Mouse (Mus musculus) ES-E14 (cell line): ENCODE data around the gene Tef. TPM values are rescaled to one million over a fixed set of nuclear protein-coding genes. Genes with fewer than 3 reads are reported as not detected.

Source experiments
- DNase-seq: peaks from one replicate; pipeline ENCODE4 v3.0.0-alpha.2; 2013; ENCODE audit warnings: low read depth, low spot score
- H3K27ac ChIP-seq: 2 replicates; pipeline ENCODE4 v1.5.1; 2012; ENCODE audit warnings: low read depth, mild to moderate bottlenecking, low read length, moderate library complexity, mixed read lengths; ENCODE audit not compliant: poor library complexity, insufficient read depth, severe bottlenecking
- H3K36me3 ChIP-seq: 2 replicates; pipeline ENCODE4 v1.6.1; 2012; ENCODE audit warnings: mild to moderate bottlenecking, low read length, moderate library complexity, mixed read lengths; ENCODE audit not compliant: control insufficient read depth, poor library complexity, insufficient read depth, severe bottlenecking
- H3K4me1 ChIP-seq, 2 experiments: fragments of 150-350 bp in 1 of 2; sonication (generic) in 1 of 2; 2 replicates each; pipeline ENCODE4 v1.6.1; 2012; ENCODE audit warnings: low read length in 2 of 2, mild to moderate bottlenecking in 1 of 2, mixed read lengths in 1 of 2; ENCODE audit not compliant: control insufficient read depth in 2 of 2, insufficient read depth in 2 of 2, poor library complexity in 1 of 2
- H3K4me3 ChIP-seq, 2 experiments: fragments of 150-350 bp in 1 of 2; sonication (generic) in 1 of 2; 2 replicates each; pipeline ENCODE4 v1.5.1; 2012; ENCODE audit warnings: low read length in 2 of 2, low read depth in 1 of 2, mild to moderate bottlenecking in 1 of 2, mixed read lengths in 1 of 2; ENCODE audit not compliant: insufficient read depth in 1 of 2, poor library complexity in 1 of 2, severe bottlenecking in 1 of 2
- H3K9ac ChIP-seq: 2 replicates; pipeline ENCODE4 v1.6.1; 2012; ENCODE audit warnings: low read depth, mild to moderate bottlenecking, low read length, mixed read lengths; ENCODE audit not compliant: poor library complexity, insufficient read depth, severe bottlenecking
- H3K9me3 ChIP-seq: fragments of 150-350 bp; sonication (generic); 2 replicates; pipeline ENCODE4 v1.6.1; 2012; ENCODE audit warnings: low read depth, mild to moderate bottlenecking, low read length; ENCODE audit not compliant: control insufficient read depth, insufficient read depth
- CHD2 ChIP-seq: IDR thresholded peaks from 2 replicates; pipeline ENCODE4 v1.6.1; 2014; ENCODE audit warnings: mild to moderate bottlenecking, low read depth, low read length, inconsistent platforms
- HCFC1 ChIP-seq: IDR thresholded peaks from 2 replicates; pipeline ENCODE4 v1.6.1; 2012; ENCODE audit warnings: low read length, inconsistent platforms, borderline replicate concordance; ENCODE audit not compliant: insufficient read depth
- MAFK ChIP-seq: IDR thresholded peaks from 2 replicates; pipeline ENCODE4 v1.6.1; 2014; ENCODE audit warnings: mild to moderate bottlenecking, low read depth, low read length, inconsistent platforms; ENCODE audit not compliant: insufficient read depth
- ZC3H11A ChIP-seq: IDR thresholded peaks from 2 replicates; pipeline ENCODE4 v1.6.1; 2012; ENCODE audit warnings: low read depth, mild to moderate bottlenecking, inconsistent platforms, low read length, borderline replicate concordance
- ZNF384 ChIP-seq: IDR thresholded peaks from 2 replicates; pipeline ENCODE4 v1.6.1; 2012; ENCODE audit warnings: low read depth, low read length, inconsistent platforms
- in situ Hi-C, 2 experiments: fragments of 600-800 bp; cut with MboI; formaldehyde crosslinking; loops; one replicate each; pipeline ENCODE4 v1.15.1; 2025; ENCODE audit warnings: low sequenced_read_pairs in 2 of 2, inconsistent platforms in 1 of 2; ENCODE audit not compliant: unreplicated experiment in 2 of 2
- total RNA-seq: library from RNA; depleted of rRNA; stranded (reverse); fragments of 300-350 nt; gene quantifications from 2 replicates; pipeline ENCODE4 v1.2.3, GENCODE M21; 2012

The Tef gene
- total RNA-seq, 1 experiment = 20.9 TPM

DNA sequence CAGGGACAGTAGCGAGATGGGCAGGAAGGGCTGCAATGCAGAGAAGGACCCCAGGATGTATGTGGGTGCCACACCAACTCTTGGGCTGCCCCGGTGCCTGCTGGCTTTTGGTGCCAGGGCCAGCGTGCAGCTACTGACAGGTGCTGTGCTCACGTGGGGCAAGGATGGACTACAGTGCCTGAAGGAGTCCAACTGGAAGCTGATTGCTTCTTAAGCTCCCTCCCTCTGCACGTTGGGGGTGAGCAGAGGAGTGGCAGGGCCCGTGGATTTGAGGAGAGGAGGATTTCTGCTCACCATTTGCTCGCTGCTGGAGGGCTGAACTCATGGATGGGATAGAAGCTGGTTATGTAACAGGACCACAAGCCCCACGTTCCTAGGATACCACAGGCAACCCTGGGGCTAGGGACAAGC, 725 bp downstream of the Tef start:
- Histone ChIP-seq H3K4me1 (peaks cover 0 to 7% of the 10 kb centered on the region in 2 experiments; a peak in 1 of 4 replicates), H3K36me3 (no peaks in the 10 kb centered on the region), H3K27ac (no peak overlapping the region), H3K9me3 (no peaks in the 10 kb centered on the region), H3K4me3 (no peak overlapping the region), H3K9ac (no peak overlapping the region)
- DNase-seq = no peak
- TF ChIP-seq MAFK = no peak
- TF ChIP-seq CHD2 = no peak
- no peak for TF ChIP-seq ZC3H11A
- TF ChIP-seq HCFC1 = no peak
- TF ChIP-seq ZNF384 = no peak
- in situ Hi-C loops = no loop called here

GRCm38 (mm10) chr15:81803425-81803951, 1.3 kb downstream of the Tef start:
- no peak for DNase-seq
- H3K9ac ChIP-seq = no peak overlapping the region
- H3K36me3 ChIP-seq = no peaks in the 10 kb centered on the region
- TF ChIP-seq MAFK = no peak
- no peak overlapping the region for H3K4me3 ChIP-seq
- H3K9me3 ChIP-seq = no peaks in the 10 kb centered on the region
- H3K27ac ChIP-seq = no peak overlapping the region
- in situ Hi-C loops = no loop called here
- H3K4me1 ChIP-seq = peaks cover 0 to 7% of the 10 kb centered on the region in 2 experiments; a peak in 1 of 4 replicates

GRCm38 (mm10) chr15:81804172-81804571, 2.0 kb downstream of the Tef start:
- Histone ChIP-seq H3K36me3 (no peaks in the 10 kb centered on the region), H3K4me1 (peaks cover 0 to 7% of the 10 kb centered on the region in 2 experiments; a peak in 1 of 4 replicates), H3K9ac (no peak overlapping the region), H3K9me3 (no peaks in the 10 kb centered on the region), H3K4me3 (no peak overlapping the region), H3K27ac (no peak overlapping the region)
- TF ChIP-seq CHD2 (no peak), ZNF384 (no peak), MAFK (no peak), HCFC1 (no peak), ZC3H11A (no peak)
- in situ Hi-C loops = no loop called here
- DNase-seq = no peak

GRCm38 (mm10) chr15:81804883-81805282, 2.7 kb downstream of the Tef start:
- Histone ChIP-seq H3K36me3 (no peaks in the 10 kb centered on the region), H3K4me1 (peaks cover 0 to 8% of the 10 kb centered on the region in 2 experiments; a peak in 2 of 4 replicates), H3K4me3 (no peak overlapping the region), H3K9ac (no peak overlapping the region), H3K9me3 (no peaks in the 10 kb centered on the region), H3K27ac (no peak overlapping the region)
- TF ChIP-seq ZC3H11A (no peak), ZNF384 (no peak), HCFC1 (no peak), MAFK (no peak), CHD2 (no peak)
- in situ Hi-C loops = no loop called here
- DNase-seq = no peak

GRCm38 (mm10) chr15:81805624-81806023, 3.4 kb downstream of the Tef start:
- Histone ChIP-seq H3K9me3 (no peaks in the 10 kb centered on the region), H3K4me1 (peaks cover 0 to 11% of the 10 kb centered on the region in 2 experiments; a peak in 2 of 4 replicates), H3K36me3 (no peaks in the 10 kb centered on the region), H3K9ac (no peak overlapping the region), H3K4me3 (no peak overlapping the region), H3K27ac (no peak overlapping the region)
- no peak for TF ChIP-seq ZC3H11A
- no peak for TF ChIP-seq HCFC1
- TF ChIP-seq MAFK = no peak
- no peak for TF ChIP-seq ZNF384
- TF ChIP-seq CHD2 = no peak
- no peak for DNase-seq
- in situ Hi-C loops = no loop called here
